Comparison of ENCODE assay signal across 9 mouse cellular contexts in genomic region chr6:90787036-90787435, GRCm38 (mm10).
DNase-seq lines count a peak whose midpoint lies in the region; ATAC-seq lines count a peak whose summit lies in the region.
"Had no signal": no experiment of that assay in that cellular context is flagged by ENCODE, and none has a peak within 500 bp of the region (broad histone marks: within the 10 kb centered on the region; RNA-seq: fewer than 3 reads in every experiment).

No protein-coding gene starts in this region.

- no peaks in the 10 kb centered on the region for H3K9me3 ChIP-seq in forebrain, embryonic 12.5 days

- 57% methylated on average over 6 of the region's 6 CpGs for WGBS in forebrain, embryonic 12.5 days

- intact Hi-C loops in left cerebral cortex, postnatal 4 days (cut with DNase I) = no loop called here

- H3K27me3 ChIP-seq in forebrain, embryonic 12.5 days = no peaks in the 10 kb centered on the region
- H3K27me3 ChIP-seq: Patski had no signal

- H3K4me1 ChIP-seq in forebrain, embryonic 12.5 days = peaks cover 48% of the 10 kb centered on the region

- no peaks in the 10 kb centered on the region for H3K36me3 ChIP-seq in forebrain, embryonic 12.5 days (replicated peaks)

- peak overlapping the region; percentile 77 for H3K27ac ChIP-seq in forebrain, embryonic 12.5 days

- H3K4me2 ChIP-seq in forebrain, embryonic 12.5 days = peak overlapping the region; percentile 25; the same call in 1 of the 2 replicates

- H3K9ac ChIP-seq in forebrain, embryonic 12.5 days = no peak overlapping the region

- H3K4me3 ChIP-seq in forebrain, embryonic 12.5 days (replicated peaks) = no peak overlapping the region

- ATAC-seq in forebrain, embryonic 12.5 days (ENCODE audit: low FRiP score) = no peak
- ATAC-seq in frontal cortex, adult (ENCODE audit: low TSS enrichment) = no peak
- ATAC-seq: Patski had no signal

- peak; percentile 76 for DNase-seq in left cerebral cortex, postnatal 4 days
- no peak for DNase-seq in left cerebral cortex, adult 11 months (ENCODE audit: low spot score)
- DNase-seq in lung, postnatal 10 days = peak; percentile 61
- DNase-seq in spleen, adult 18-20 months = peak; percentile 78 to 83
- no peak for DNase-seq in embryo, embryonic 9.5 days (ENCODE audit: extremely low spot score)
- DNase-seq in embryo, embryonic 10 days (ENCODE audit: low spot score) = no peak

Comparison
In these comparisons a context has a peak if more than half of its experiments do, and no peak if none do; other contexts are left out.
1. DNase-seq: peak in left cerebral cortex, postnatal 4 days (single experiment), lung, postnatal 10 days (single experiment) and spleen, adult 18-20 months (2 of 2); none in left cerebral cortex, adult 11 months (single experiment), embryo, embryonic 9.5 days (single experiment) and embryo, embryonic 10 days (single experiment).